Mouse (Mus musculus) adipocyte (in vitro differentiated cells): ENCODE measurements at regions not wholly inside any gene's neighbourhood (a gene's known extent, or its start where the extent isn't known, plus 50 kb on each side); places are given as distances from the start of the nearest gene placed in this dataset.
A peak's percentile ranks its signal among the peaks of the same experiment; 100 is the strongest.

ENCODE experiments used
- DNase-seq: peaks from one replicate; pipeline ENCODE4 v3.0.0-alpha.2; 2016; ENCODE audit warnings: low spot score

GRCm38 (mm10) chr12:32273474-32273873 is 65.0 kb upstream of the Pik3cg start:
- no peak for DNase-seq

DNA sequence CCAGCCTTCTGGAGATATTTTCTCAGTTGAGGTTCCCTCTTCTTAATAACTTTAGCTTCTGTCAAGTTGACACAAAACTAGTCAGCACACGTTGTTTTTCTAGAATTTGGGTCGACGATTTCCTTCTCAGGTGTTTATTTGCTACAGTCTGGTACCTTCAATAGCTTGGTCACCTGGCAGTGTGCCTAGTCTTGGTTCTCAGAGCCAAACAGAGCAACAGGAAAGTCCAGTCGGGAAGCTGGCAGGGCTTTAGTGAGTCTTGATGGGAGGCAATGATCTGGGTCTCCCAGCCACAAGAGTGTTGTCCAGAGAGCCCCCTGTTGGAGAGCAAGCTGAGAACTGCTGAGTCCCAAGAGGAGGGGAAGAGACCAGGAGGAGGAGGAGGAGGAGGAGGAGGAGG is 71.4 kb upstream of the Pik3cg start:
- no peak for DNase-seq

- DNase-seq, result no peak
Measured at GRCm38 (mm10) chr12:32280309-32280708, 71.8 kb upstream of the Pik3cg start.

DNA sequence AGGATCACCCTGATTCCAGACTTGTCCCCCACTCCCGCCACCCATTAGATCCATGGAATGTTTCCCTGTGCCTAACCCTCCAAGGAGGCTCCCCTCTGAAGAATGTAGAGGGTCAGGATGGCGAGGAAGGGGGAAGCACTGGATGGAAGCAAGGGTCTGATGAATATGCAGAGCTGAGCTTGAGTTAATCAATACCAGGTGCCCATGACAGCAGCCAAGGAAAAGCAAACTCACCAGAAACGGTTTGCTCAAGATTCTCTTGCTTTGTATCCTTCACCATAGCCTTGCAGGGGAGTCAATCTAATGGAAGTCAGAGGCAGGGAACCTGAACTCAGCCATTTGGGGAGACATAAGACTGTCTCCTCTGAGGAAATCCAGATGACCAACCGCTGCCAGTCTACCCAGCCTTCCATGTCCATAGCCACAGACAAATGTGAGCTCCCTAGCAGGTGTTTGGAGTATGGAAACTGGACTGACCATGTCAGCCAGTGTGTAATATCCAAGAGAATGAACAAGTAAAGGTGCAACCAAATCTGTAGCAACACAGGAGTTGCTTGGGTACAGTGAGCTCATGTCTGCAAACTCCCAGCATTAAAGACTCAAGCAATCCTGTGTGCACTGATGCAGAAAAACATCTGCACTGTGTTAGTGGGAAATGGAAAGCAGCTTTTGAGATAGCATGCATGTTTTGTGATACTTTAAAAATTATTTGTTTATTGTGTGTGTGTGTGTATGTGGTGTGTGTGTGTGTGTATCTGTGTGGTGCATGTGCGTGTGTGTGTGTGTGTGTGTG is 74.1 kb upstream of the Pik3cg start:
- DNase-seq, result no peak

- DNase-seq, result no peak
Measured at GRCm38 (mm10) chr12:32285039-32285438, 76.6 kb upstream of the Pik3cg start.

- DNase-seq, result no peak
Measured at GRCm38 (mm10) chr12:32286652-32287051, 78.2 kb upstream of the Pik3cg start.

DNA sequence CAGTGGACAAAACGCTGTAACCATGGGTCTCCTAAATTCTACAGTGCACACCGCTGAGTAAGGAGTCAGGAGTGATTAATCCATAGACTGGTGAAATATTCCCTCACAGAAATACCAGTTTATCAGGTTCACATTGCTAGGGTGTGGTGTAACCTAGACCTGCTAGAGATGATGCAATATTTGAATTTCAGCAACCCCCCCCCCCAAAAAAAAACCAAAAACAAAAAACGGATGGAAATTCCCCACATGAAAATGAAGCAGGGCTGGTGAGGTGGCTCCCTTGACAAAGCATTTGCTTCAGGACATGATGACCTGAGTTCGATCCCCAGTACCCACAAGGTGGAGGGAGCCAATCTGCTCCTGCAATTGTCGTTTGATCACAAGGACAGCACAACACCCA is 82.7 kb upstream of the Pik3cg start:
- DNase-seq, result no peak

DNA sequence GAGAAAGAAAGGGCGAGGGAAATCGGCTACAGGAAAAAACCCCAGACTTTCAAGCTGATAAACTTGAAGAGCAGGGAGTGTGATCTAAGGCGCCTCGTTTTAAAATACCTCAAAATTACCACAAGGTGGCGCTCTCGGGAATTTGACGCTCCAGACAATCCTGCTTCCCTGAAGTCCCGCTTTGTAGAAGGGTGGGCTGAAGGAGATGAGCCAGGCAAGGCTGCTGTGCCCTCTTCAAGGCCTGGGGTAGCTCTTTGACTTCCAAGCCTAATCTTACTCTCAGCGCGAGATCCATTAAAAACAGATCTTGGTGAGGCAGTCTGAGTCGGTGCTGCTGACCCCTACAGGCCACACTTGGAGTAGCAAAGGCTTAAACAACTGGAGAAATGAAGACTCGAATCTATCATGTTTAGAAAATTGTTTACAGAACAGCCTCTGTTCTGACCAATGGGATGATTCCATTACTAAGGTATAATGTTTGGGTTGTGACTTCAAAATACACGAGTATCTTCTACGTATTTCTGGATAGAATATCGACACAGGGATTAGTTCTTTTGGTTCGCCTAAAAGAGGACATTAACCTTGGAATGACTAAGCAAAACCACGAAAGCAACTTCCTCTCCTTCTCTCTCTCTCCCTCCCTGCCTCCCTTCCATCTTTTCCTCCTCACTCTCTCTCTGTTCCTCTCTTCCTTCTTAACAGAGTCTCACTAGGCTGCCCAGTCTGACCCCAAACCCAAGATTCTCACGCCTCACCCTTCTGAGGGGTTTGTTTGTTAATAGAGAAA is 83.7 kb upstream of the Pik3cg start:
- peak; percentile 85 for DNase-seq

GRCm38 (mm10) chr12:32292749-32293128 is 84.3 kb upstream of the Pik3cg start:
- DNase-seq, result peak; percentile 18

DNA sequence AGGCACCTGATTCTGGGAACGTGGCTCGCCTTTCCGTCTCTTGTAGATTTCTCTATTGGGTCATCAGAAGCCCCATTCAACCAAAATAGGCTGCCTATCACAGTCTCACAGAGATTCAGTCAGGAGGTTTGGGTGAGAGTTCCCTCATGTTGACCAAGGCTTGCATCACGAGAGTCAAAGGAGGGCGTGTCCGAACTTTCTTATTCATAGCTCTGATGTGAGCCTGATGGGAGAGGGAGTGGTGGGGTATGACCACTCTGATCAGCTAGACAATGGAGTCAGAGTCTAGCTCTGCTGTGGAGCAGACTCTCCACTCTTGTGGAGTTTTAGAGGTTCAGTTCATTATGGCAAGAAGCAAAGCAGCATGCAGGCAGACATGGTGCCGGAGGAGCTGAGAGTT is 81.1 kb upstream of the Ccdc71l start:
- no peak for DNase-seq

DNA sequence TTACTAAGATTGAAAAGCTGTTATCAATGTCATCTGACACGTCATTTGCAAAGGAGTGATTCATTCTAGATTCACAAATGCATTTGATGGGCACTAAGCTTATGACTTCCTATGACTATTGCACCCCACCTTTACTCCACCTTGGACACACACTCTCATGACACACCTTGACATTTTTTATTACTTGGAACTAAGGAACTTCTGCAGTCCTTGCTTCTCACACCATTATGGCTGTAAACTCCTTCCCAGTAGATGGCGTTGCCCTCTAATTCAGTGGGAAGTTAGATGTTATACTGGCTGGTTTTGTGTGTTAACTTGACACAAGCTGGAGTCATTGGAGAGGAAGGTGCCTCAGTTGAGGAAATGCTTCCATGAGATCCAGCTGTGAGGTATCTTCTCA is 78.8 kb upstream of the Ccdc71l start:
- no peak for DNase-seq

- DNase-seq, result no peak
Measured at GRCm38 (mm10) chr12:32305736-32306135, 72.8 kb upstream of the Ccdc71l start.

GRCm38 (mm10) chr12:32306326-32306725 is 72.2 kb upstream of the Ccdc71l start:
- DNase-seq, result peak; percentile 38

- DNase-seq, result no peak
Measured at GRCm38 (mm10) chr12:32307280-32308006, 71.1 kb upstream of the Ccdc71l start.

DNA sequence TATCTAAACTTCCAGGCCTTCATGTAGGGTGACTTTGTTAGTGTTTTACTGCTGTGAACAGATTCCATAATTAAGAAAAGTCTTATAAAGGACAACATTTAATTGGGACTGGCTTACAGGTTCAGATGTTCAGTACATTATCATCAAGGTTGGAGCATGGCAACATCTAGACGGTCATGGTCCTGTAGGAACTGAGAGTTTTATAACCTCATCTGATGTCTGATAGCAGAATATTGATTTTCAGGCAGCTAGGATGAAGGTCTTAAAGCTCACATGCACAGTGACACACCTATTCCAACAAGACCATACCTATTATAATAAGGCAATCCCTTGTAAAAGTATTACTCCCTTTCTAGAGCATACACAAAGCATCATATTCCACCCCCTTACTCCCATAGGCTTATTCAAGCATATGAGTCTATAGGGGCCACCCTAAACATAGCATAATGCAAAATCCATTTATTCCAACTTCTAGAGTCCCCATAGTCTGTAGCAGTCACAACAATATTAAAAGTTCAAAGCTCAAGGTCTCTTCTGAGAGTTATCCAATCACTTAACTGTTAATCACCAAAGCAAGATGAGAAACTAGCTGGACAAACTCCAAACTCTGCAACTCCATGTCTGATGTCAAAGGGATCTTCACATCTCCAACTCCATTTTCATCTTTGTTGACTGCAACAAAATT is 63.3 kb upstream of the Ccdc71l start:
- no peak for DNase-seq
